Mouse (Mus musculus) limb, embryonic 11.5 days (tissue): ENCODE measurements around the gene Bhmt2. TPM values are rescaled to one million over a fixed set of nuclear protein-coding genes. Genes with fewer than 3 reads are reported as not detected.

Experiments
- ATAC-seq: fragments of 200-750 bp; cut with Nextera tagmentation; 2 replicates; pipeline ENCODE4 v1.8.0; 2017; ENCODE audit warnings: low read depth; ENCODE audit not compliant: insufficient number of reproducible peaks, low FRiP score, low TSS enrichment
- DNase-seq: peaks from one replicate; pipeline ENCODE4 v3.0.0-alpha.2; 2015; ENCODE audit warnings: low spot score
- H3K27ac ChIP-seq: fragments of 300-500 bp; sonication (generic); replicated peaks from 2 replicates; pipeline ENCODE4 v1.5.1; 2014; ENCODE audit warnings: low read depth, mild to moderate bottlenecking, low read length
- H3K27me3 ChIP-seq: fragments of 300-500 bp; sonication (generic); 2 replicates; pipeline ENCODE4 v1.6.1; 2014; ENCODE audit warnings: mild to moderate bottlenecking, low read length, mixed read lengths; ENCODE audit not compliant: control insufficient read depth, insufficient read depth
- H3K36me3 ChIP-seq: fragments of 300-500 bp; sonication (generic); 2 replicates; pipeline ENCODE4 v1.6.1; 2014; ENCODE audit warnings: mild to moderate bottlenecking, low read length, moderate library complexity, mixed read lengths; ENCODE audit not compliant: control insufficient read depth, insufficient read depth
- H3K4me1 ChIP-seq: fragments of 300-500 bp; sonication (generic); 2 replicates; pipeline ENCODE4 v1.6.1; 2014; ENCODE audit warnings: low read length, mixed read lengths; ENCODE audit not compliant: control insufficient read depth, insufficient read depth
- H3K4me2 ChIP-seq: fragments of 300-500 bp; sonication (generic); 2 replicates; pipeline ENCODE4 v1.6.1; 2014; ENCODE audit warnings: low read depth, mild to moderate bottlenecking, moderate library complexity; ENCODE audit not compliant: severe bottlenecking
- H3K4me3 ChIP-seq: fragments of 300-500 bp; sonication (generic); 2 replicates; pipeline ENCODE4 v1.5.1; 2014; ENCODE audit warnings: low read depth, low read length
- H3K9ac ChIP-seq: fragments of 300-500 bp; sonication (generic); 2 replicates; pipeline ENCODE4 v1.6.1; 2014; ENCODE audit warnings: mild to moderate bottlenecking, low read length
- H3K9me3 ChIP-seq: fragments of 300-500 bp; sonication (generic); 2 replicates; pipeline ENCODE4 v1.6.1; 2016; ENCODE audit warnings: low read length; ENCODE audit not compliant: control insufficient read depth
- WGBS: fragments of 180-500 bp; shearing (Covaris S2); extraction: QIAGEN DNeasy Blood & Tissue Kit; methylation state at CpG from one replicate; pipeline ENCODE4 v1.1.7; 2014; 5-methylcytosine and 5-hydroxymethylcytosine counted together
- polyA plus RNA-seq: library from polyadenylated mRNA; unstranded; fragments of >200 nt; fragmentation: Nextera tagmentation; extraction: Ambion mirVana; gene quantifications from 2 replicates; pipeline ENCODE4 v1.2.1, GENCODE M21; 2014

The Bhmt2 gene
- polyA plus RNA-seq, 1 experiment from 2014 or later: not detected

DNA sequence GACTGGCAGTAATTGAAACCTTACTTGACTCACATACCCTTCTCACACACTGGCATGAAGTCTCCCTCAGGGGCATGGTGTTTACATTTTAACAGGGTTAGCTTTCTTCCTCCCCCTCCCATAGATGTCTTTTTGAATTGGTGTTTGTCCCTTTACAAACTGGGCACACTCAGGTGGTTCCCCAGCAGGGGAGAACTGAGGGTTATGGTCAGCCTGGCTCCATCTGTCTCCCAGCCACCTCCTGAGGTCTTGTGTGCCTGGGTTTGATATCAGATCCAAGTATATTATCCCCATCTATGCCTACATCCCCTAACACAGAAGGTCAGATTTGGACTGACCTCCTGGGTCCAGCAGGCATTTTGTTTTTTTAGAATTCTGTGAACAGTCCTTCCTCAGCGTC is 37.5 kb downstream of the Bhmt2 start:
- no peaks in the 10 kb centered on the region for H3K4me1 ChIP-seq
- H3K9ac ChIP-seq: no peak overlapping the region
- H3K4me3 ChIP-seq: no peak overlapping the region
- DNase-seq (no peak), ATAC-seq (no peak)
- H3K36me3 ChIP-seq: no peaks in the 10 kb centered on the region
- no peaks in the 10 kb centered on the region for H3K9me3 ChIP-seq
- 79% methylated on average over 1 of the region's 1 CpGs for WGBS
- H3K4me2 ChIP-seq: no peak overlapping the region
- H3K27ac ChIP-seq: no peak overlapping the region
- no peaks in the 10 kb centered on the region for H3K27me3 ChIP-seq

DNA sequence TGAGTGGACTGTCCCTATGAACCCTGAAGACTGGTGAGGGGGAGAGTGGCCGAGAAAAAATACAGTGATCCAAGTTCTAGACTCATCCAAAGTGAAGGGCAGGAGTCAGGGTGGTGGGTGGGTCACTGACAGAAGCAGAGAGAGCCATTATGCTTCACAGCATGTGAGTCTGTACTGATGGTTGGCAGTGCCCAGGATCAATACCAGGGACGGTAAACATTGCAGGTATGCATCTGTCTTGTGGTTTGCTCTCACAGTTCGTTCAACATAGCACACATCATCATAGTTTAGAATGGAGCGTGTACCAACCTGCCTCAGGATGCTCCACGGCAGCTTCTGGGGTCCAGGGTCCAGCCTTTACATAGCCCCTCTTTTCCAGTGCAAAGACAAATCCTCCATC is 41.2 kb downstream of the Bhmt2 start:
- Histone ChIP-seq H3K4me1 (no peaks in the 10 kb centered on the region; the same call in 1 of the 2 replicates), H3K4me2 (no peak overlapping the region), H3K4me3 (no peak overlapping the region), H3K9ac (no peak overlapping the region), H3K27me3 (no peaks in the 10 kb centered on the region), H3K27ac (no peak overlapping the region), H3K36me3 (no peaks in the 10 kb centered on the region), H3K9me3 (no peaks in the 10 kb centered on the region)
- DNase-seq (no peak), ATAC-seq (no peak)
- 93% methylated on average over 5 of the region's 5 CpGs for WGBS

DNA sequence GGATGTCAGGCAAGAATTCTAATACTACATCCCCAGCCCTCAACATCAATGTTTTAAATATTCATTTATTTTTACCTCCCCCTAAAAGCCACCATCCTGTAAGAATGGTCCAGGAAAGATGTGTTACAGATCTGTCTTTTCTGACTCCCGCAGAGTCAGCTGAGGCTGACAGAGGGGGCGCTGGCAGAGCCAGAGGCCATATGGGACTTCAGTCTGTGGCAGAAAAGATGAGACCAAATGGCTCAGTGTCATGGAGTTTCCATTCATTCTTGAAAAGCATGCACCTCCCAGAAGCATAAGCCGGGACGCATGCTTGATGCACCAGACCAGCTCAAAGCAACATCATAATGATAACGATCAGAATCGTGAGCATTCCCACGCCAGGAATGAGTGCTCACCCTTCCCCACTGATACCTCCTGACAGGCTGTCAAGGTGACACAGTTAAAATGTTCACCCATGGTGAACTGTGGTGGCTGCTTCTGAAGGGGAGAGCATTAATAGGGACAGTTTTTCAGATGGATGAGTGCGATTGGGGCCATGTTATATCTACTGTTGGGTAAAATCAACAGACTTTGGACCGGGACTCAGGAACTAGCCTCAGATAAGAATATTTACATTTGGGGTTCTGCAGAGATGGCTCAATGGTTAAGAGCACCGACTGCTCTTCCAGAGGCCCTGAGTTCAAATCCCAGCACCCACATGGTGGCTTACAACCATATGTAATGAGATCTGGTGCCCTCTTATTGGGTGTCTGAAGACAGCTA is 43.0 kb downstream of the Bhmt2 start:
- 83% methylated on average over 10 of the region's 10 CpGs for WGBS
- no peak overlapping the region for H3K27ac ChIP-seq
- no peaks in the 10 kb centered on the region; the same call in 1 of the 2 replicates for H3K4me1 ChIP-seq
- no peaks in the 10 kb centered on the region for H3K27me3 ChIP-seq
- no peaks in the 10 kb centered on the region for H3K36me3 ChIP-seq
- ATAC-seq (no peak), DNase-seq (no peak)
- H3K9ac ChIP-seq: no peak overlapping the region
- H3K4me2 ChIP-seq: no peak overlapping the region
- no peaks in the 10 kb centered on the region for H3K9me3 ChIP-seq
- no peak overlapping the region for H3K4me3 ChIP-seq

DNA sequence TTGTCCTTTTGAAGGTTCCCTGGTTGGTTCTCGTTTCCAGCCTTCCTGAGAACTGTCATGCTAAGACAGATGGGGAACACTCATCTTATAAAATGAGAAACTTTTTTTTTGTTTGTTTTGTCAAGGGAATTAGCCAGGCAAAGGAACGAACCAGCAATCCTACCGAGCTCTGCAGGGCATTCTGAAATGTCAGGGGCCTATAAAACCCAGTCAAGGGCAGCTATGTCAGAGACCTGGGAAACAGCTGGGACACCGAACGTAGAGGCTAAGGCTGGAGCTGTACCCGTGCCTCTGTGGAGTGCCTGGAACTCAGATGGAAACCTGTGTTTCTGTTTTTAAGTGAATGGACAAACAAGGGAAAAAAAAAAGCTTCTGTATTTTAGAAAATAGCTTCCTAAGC is 45.2 kb downstream of the Bhmt2 start:
- no peaks in the 10 kb centered on the region for H3K9me3 ChIP-seq
- WGBS: 19% methylated on average over 6 of the region's 6 CpGs
- H3K4me2 ChIP-seq: no peak overlapping the region
- DNase-seq (no peak), ATAC-seq (no peak)
- H3K27ac ChIP-seq: no peak overlapping the region
- no peaks in the 10 kb centered on the region; the same call in 1 of the 2 replicates for H3K4me1 ChIP-seq
- H3K4me3 ChIP-seq: no peak overlapping the region
- no peak overlapping the region for H3K9ac ChIP-seq
- no peaks in the 10 kb centered on the region for H3K36me3 ChIP-seq
- H3K27me3 ChIP-seq: no peaks in the 10 kb centered on the region

DNA sequence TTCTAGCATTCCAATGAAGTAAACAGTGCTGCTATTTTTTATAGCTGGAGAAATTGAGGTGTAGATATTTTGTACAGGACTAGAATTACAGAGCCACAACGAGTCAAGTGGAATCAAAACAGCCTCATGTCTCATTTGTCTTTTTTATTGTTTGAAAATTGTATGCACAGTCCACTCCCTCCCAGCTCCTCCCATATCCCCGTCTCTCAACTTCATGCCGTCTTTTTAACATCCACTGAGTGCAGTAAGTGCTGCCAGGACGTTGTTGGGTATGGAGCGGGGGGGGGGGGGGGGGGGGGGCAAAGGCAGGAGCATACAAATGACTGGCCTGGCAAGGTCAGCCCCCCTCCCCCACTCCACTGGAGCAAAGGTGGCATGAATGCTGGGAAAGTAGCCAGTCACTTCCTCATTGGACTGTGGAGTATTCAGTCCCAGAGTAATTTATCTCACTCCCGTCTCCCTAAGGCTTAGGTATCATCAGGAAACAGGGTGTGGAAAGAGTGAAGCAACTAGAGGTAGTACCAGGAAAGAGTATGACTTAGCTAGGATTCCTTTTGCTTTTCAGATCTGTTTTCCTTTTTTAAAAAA is 59.6 kb downstream of the Bhmt2 start:
- H3K4me1 ChIP-seq: no peaks in the 10 kb centered on the region
- H3K27me3 ChIP-seq: no peaks in the 10 kb centered on the region
- H3K36me3 ChIP-seq: no peaks in the 10 kb centered on the region
- H3K9me3 ChIP-seq: no peaks in the 10 kb centered on the region
- no peak overlapping the region for H3K4me3 ChIP-seq
- H3K9ac ChIP-seq: no peak overlapping the region
- no peak overlapping the region for H3K4me2 ChIP-seq
- H3K27ac ChIP-seq: no peak overlapping the region
- DNase-seq: no peak
- WGBS: 55% methylated on average over 6 of the region's 6 CpGs
- no peak for ATAC-seq

DNA sequence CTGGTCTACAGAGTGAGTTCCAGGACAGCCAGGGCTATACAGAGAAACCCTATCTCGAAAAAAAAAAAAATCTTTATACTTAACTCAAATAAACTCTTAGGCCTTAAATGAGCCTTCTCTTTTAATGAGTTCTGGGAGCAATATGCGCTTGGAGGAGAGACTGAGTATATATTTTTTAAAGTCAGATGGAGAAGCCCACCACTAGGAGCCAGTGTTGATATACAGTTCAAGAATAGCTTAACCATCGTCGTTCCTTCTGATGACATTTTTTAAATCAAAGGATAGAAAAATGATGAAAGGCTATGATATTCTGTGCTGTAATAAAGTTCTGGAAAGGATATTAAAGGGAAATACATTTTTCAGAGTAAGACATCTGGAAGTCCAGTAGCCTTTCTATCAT is 60.3 kb downstream of the Bhmt2 start:
- no peak overlapping the region for H3K9ac ChIP-seq
- no peak overlapping the region for H3K4me2 ChIP-seq
- no peak for DNase-seq
- 77% methylated on average over 4 of the region's 4 CpGs for WGBS
- H3K27me3 ChIP-seq: no peaks in the 10 kb centered on the region
- H3K4me3 ChIP-seq: no peak overlapping the region
- no peaks in the 10 kb centered on the region for H3K9me3 ChIP-seq
- ATAC-seq: no peak
- no peak overlapping the region for H3K27ac ChIP-seq
- H3K4me1 ChIP-seq: no peaks in the 10 kb centered on the region
- H3K36me3 ChIP-seq: no peaks in the 10 kb centered on the region

DNA sequence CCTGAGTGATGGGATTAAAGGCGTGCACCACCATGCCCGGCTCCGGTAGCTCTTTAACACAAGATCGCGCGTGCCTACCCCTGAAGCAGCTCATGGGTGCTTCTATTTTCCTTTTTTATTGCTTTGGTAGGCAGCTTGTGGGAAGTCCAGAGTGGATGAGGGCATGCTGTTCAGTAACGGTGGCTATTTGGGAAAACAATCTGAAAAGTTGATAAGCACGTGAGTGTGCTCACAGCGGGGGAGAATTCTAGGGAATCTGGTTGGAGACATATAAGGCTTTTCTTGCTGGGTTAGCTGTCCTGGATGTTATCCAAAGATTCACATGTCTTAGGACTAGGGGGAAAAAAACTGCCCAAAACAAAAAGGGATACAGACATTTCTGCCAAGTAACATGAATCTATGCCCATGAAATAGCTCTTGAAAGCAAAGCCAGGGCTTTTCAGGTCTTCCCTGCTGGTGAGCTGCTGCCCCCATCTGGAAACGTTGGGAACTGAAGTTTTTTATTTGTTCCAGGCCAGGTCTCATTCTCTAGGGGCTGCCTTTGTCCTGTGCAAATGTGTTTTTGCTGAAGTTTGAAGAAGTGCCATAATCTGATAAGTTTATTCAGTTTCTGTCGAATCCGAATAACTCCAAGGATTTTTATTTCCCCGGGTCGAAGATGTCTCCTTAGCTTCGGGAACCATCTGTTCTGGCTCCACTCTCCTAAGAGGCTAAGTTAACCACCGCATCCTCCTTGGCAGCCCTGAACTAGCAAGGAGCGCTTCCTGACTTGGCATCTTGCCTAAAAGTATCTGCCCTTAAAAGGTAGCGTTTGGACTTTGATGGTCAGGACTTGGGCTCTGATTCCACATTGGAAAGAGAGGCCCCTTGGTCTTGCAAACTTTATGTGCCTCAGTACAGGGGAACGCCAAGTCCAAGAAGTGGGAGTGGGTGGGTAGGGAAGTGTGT is 61.2 kb downstream of the Bhmt2 start:
- Histone ChIP-seq H3K36me3 (no peaks in the 10 kb centered on the region), H3K4me2 (no peak overlapping the region), H3K27ac (no peak overlapping the region), H3K4me3 (no peak overlapping the region), H3K9me3 (no peaks in the 10 kb centered on the region), H3K27me3 (no peaks in the 10 kb centered on the region), H3K4me1 (no peaks in the 10 kb centered on the region), H3K9ac (no peak overlapping the region)
- 65% methylated on average over 19 of the region's 19 CpGs for WGBS
- ATAC-seq (peak; percentile 67; the same call in 1 of the 2 replicates), DNase-seq (peak; percentile 90)

DNA sequence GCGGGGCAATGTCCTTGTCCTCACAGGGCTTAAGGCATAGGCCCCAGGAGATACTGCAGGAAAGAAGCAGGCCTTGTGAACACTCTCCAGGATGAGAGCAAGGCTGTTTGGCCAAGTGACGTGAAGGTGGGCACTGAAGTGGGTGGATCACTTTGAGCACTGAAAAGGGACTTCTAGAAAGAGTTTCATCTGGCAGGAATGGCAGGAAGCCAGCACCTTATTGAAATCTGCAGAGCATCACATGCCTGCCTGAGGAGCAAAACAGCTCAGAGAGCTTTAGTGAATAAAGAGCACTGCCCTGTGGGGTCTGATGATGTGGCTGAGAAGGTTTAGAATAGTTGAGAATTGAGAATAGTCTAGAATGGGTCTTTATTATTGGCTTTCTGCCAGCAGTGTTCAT is 65.6 kb downstream of the Bhmt2 start:
- Histone ChIP-seq H3K4me3 (no peak overlapping the region), H3K27ac (no peak overlapping the region), H3K27me3 (no peaks in the 10 kb centered on the region), H3K9ac (no peak overlapping the region), H3K4me2 (no peak overlapping the region), H3K9me3 (no peaks in the 10 kb centered on the region), H3K36me3 (no peaks in the 10 kb centered on the region), H3K4me1 (no peaks in the 10 kb centered on the region)
- ATAC-seq: no peak
- no peak for DNase-seq
- WGBS: 90% methylated on average over 2 of the region's 2 CpGs
